Mouse (Mus musculus) left cerebral cortex, postnatal 10 days (tissue): ENCODE results near the gene Tent4a. TPM values are rescaled to one million over a fixed set of nuclear protein-coding genes. Genes with fewer than 3 reads are reported as not detected.
"Not testable (repeated sequence)": the region's sequence is repeated elsewhere in the genome, so short reads cannot be mapped to it uniquely, and the experiment has no call there.

Experiments
- DNase-seq, 2 experiments: peaks; one replicate each; pipeline ENCODE4 v3.0.0; 2021 to 2022; ENCODE audit warnings: low spot score in 2 of 2, mixed read lengths in 1 of 2; ENCODE audit errors: extremely low spot score in 1 of 2
- intact Hi-C: fragments of 180-260 bp; cut with DNase I; formaldehyde crosslinking; loops from one replicate; pipeline ENCODE4 v1.15.1; 2025
- total RNA-seq, 2 experiments: library from RNA; stranded (reverse); gene quantifications; 2 replicates each; pipeline ENCODE4 v1.2.3; 2021

Gene Tent4a
- 10 to 100 TPM; 34.3 to 40.3 TPM for total RNA-seq

DNA sequence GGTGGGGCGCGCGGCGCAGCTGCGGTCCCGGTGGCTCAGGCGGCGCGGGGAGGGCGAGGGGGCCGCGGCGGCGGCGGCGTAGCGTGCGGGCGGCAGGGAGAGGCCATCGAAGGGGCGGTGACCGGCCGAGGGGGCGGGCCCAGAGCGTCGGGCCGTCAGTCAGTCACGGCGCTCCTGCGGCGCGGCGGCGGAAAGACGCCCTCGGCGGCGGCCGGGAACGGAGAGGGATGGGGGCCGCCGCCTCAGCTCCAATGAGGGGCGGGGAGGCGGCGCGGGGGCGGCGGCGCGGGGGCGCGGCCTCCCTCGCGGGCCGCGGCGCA lies at the start of gene Tent4a:
Gene Tent4a, minus strand, starts transcription at position 284 of the 320 bp plus-strand sequence.
- intact Hi-C loops = no loop called here
- DNase-seq = no peak

DNA sequence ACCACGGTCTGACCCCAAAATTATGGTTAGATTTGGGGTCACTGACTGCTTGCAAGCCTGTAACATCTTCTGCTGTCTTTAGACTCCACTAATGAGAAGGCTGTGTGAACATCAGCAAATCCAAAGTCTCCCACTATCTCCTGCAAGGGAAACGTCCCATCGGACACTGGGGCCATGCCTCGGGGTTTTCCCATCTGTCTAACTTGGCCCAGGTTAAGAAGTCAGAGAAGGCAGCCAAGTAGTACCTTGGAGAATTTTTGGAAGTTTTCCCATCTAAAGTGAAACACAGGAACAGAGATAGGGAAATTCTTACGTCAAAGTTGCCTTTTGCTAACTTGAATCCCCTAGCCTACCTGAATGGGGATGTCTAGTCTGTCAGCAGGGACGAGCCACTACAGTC lies 49.2 kb upstream of the Tent4a start:
- intact Hi-C loops = no loop called here

DNA sequence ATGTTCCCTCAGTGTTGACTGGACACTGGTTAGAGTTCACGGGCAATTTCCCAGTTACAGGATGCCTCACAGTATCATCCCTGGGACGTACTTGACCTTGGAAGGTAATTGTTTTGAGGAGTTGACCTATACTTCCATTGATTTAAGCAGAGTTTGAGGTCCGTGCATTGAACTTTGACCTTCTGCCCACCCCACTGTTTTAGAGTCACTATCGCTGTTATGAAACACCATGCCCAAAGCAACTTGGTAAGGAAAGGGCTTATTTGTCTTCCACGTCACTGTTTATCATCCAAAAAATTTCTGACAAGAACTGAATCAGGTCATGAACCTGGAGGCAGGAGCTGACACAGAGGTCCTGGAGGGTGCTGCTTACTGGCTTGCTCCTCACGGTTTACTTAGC lies 48.0 kb upstream of the Tent4a start:
- DNase-seq = no peak
- intact Hi-C loops = no loop called here

More for the DNA sequence above, 49.2 kb upstream of the Tent4a start:
- DNase-seq = no peak

DNA sequence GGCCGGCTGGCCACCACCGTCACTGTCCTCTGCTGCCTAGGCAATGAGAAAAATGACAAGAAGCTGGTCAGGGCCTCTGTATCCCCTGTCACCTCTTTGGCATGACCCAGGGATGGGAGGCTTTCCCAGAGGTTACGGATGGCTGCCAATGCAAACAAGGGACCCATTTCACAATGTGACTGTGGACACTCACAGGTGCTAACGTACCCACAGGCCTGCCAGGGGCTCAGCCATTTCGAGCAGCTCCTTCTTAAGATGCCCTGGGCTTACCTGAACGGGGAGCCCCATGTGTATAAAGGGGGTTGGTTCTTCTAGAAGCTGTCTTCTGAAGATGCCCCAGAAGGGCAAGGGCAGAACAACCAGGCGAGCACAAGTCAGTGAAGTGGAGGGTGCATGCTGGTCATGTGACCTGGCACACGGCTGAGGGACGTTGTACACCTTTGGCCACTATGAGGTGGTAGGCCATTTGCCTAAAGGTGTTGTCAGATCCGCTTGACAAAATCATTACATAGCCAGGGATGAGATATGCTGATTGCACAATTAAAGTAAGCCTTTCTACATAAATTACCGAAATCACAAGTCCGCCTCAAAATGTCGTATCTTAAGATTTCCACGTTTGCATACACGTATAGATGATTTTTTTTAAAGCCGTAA lies 42.9 kb upstream of the Tent4a start:
- intact Hi-C loops = no loop called here
- no peak for DNase-seq

DNA sequence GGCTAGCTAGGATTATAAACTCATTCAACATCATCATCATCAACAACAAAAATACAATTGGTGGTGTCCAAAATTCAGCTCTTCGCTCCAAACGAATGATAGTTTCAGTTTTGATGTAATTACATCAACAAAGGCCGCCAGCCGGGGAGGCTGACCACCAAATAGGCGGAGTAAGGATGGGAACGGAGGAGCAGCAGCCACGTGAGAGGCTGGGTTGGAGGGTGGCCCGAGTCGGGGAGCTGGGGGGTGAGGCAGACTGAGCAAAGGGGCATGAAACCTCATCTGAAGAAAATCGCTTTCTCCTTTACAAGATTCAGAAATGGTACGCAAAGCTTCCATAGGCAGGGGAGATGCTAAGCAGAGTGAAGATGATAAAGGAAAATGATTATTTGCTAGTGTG lies 42.3 kb upstream of the Tent4a start:
- intact Hi-C loops = no loop called here
- DNase-seq = peak in 1 of 2 experiments; percentile 63

DNA sequence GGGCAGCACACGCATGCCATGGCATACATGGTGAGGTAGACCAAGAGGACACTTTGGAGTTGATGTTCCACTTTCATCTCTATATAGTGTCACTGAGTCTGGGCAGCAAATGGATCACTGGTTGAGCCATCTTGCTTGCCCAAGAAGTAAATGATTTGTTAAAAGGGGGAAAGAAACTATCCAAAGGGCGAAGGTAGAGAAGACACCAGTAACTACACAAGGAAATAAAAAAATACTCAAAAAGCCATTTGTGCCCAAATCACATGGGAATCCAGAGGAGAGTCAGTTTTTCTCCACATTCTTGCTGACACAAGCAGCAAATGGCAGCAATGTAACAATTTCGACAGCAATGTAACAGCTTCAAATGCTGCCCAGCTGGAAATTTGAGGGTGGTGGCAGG lies 38.2 kb upstream of the Tent4a start:
- DNase-seq = no peak
- intact Hi-C loops = no loop called here

DNA sequence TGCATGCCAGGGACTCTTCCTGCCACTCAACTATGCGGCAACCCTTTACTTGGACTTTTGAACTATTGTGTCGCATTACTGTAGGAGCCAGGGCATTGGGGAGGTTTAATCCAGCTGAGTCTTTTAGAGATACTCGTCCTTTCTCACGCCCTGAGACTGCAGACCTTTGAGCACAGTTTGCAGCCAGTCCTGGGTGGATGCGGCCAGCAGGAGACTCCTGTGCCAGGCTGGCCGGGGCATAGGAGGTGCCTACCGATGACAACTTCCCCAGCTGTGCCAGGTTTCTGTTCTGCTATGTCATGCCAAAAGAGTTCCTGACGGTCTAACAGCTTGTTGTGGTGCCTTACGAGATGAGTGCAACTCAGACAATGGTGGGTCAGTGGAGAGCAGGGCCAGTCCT lies 34.8 kb upstream of the Tent4a start:
- intact Hi-C loops = no loop called here
- DNase-seq = no peak

DNA sequence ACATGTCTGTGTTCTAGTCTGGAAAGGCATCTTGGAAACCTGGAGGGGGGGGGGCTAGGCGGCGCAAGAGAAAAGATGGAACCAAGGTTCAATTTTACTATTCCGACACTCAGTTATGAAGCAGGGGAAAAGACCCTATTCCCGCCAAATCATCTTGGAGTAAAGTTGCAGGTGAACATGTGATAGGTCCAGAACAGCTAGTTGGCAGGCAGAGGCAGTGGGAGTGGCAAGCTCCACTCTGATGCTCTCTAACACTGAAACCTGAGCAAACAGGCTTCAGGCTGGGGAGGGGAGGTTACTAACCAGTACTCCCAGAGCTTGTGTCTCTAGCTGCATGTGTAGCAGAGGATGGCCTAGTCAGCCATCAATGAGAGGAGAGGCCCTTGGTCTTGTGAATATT lies 31.0 kb upstream of the Tent4a start:
- intact Hi-C loops = not testable (repeated sequence)

DNA sequence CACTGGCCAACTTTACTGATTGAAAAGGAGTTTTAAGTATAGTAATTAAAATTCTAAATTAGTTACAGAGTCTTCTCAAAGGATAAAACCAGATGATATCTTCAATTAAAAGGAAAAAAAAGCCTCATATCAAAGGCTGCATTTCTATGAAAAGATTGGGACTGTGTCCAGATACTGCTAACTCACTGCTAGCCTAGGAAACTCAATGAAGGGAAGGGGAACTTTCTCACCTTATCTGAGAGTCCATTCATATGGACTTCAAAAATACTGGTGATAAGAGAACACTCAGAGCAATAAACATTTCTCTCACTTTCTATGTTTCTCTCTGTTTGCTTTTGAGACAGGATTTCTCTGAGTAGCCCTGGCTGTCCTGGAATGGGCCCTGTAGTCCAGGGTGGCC lies 30.2 kb upstream of the Tent4a start:
- intact Hi-C loops = no loop called here
- no peak for DNase-seq

More for the DNA sequence above, 31.0 kb upstream of the Tent4a start:
- DNase-seq = not testable (repeated sequence)

DNA sequence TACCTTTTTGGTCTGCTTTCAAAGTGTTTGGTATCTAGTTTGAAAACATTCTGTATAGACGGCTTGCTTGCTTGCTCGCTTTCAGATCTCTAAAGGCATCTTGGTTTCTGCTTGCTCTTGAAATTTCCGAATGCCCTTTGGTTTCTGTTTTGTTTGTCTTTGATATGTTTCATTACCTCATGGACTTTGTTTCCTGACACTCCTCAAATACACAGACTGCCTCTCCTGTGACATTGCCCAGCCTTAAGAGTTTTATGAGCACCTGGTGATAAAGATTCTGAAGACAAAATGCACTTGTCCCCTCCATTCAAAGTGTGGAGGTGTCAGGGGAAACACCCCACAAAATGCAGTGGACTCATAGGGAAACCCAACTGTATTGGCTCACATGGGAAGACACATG lies 29.5 kb upstream of the Tent4a start:
- no peak for DNase-seq
- intact Hi-C loops = no loop called here

DNA sequence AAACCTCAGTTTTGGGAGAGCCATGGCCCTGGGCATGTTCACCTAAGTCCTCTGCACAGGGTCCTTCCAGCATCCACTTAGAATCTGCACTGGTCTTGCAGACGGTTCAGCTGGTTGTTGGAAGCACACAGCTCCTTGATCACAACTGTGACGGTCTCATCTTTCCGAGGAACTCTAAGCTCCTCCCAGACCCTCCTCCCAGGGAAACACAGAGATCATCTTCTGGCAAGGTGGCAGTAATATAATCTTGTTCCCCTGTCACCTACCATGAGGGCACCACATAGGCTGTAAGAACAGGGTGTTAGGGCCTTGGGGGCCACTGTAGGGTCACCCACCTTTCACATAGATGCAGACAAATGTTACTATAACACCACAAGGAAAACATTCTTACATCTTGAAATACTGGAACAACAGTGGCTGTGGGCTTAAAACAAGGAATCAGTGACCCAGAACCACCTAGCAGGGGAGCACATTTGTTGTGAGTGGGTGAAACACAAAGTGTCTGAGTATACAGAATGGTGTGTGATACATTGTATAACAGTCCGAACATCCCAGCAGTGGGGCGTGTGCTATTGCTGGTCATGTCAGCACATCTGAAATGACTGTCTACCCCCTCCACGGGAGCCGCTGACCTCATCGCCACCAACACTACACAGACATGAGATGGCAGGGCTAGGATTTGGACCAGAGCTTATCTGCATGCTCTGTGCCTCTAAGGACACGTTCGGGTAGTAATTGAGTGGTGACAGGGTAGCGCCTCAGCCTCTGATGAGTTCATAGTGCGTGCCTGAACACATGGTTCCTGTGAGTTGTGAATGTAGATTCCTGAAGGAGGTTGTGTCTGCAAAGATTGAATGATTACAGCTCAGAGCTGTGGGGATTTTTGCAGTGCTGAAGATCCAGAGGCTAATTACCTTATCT lies 28.5 kb upstream of the Tent4a start:
- intact Hi-C loops = no loop called here
- DNase-seq = no peak

DNA sequence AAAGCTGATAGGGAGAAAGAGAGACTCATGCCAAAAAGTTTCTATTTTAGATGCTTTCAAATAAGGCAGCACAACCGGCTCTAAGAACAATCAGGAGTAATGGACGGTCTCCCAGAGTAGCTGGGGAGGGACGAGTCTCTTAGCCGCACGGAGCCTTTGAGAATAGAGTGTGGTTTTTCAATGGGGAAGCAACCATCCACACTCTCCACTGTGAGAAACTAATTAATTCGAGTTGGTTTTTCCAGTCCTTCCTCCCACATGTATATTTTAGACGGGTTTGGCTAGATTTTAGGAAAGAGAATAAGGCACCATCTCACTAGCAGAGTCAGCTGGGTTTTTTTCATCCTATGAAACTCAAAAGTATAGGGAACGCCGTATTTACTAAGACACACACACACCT lies 27.6 kb upstream of the Tent4a start:
- DNase-seq = no peak
- intact Hi-C loops = no loop called here

DNA sequence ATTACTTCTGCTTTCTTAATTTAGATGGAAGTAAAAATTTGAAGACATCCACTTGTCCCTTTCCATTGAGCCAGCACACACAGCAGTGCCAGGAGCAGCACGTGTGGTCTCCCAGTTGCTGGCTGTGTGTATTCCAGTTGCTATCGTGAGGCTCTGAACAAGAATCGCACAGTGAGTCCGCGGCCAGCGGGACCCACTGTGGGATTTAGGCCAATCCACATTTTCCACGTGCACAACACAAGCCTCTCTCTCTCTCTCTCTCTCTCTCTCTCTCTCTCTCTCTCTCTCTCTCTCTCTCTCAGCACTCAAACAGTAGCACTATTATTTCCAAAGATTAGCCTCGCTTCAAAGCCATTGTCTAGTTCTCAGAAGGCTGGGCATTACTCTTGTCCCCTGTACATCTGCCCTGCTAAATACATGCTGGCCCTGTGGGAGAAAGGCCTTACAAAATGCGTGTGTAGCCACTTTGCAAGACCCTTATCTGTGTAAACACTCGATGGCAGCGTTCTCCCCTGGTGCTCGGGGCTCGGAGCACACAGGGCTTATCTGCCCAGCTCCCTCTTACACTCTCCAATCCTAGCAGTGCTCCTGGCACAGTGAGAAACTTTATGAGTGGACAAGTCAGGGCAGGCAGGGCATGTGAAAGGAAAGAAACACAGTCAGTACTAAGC lies 25.0 kb upstream of the Tent4a start:
- intact Hi-C loops = no loop called here
- DNase-seq = peak in 1 of 2 experiments; percentile 38

DNA sequence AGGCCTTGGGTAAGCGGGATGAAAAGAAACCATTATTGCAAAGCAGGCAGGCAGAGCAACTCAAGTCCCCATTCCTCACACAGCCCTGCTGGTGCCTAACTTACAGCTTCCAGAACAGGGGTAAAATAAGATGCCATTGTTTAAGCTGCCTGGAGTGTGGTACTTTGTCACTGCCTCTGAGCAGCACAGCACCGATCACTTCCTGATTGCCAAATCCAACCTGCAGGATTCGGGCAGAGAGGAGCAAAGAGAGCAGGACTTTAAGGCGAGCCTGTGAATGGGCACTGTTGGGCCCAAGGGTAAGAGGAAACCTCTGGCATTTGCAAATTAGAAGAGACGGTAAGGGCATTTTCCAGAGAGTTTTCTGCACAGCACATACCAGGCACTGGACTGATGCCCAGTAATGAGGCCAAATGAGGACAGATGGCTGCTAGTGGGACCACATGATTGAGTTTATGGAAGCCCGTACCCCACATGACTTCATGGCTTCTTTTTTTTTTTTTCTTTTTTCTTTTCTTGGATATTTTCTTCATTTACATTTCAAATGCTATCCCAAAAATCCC lies 23.8 kb upstream of the Tent4a start:
- DNase-seq = peak in 1 of 2 experiments; percentile 34
- intact Hi-C loops = no loop called here

DNA sequence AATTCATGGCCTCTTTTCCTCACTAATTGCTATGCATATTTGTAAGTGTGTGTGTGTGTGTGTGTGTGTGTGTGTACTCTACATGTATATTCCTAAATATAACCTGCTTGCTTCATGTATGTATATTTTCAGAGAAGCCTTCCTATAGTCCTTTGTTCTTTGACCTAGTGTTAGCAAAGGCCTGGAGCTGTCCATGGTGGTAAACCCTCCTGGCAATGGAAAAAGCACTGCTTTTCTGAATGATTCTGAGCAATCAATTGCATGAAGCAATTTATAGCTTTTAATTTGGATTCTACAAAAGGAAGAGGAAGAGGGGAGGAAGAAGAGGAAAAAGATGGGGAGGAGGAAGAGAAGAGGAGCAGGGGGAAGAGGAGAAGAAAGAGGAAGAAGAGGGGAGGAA lies 22.3 kb upstream of the Tent4a start:
- intact Hi-C loops = no loop called here
- DNase-seq = no peak

DNA sequence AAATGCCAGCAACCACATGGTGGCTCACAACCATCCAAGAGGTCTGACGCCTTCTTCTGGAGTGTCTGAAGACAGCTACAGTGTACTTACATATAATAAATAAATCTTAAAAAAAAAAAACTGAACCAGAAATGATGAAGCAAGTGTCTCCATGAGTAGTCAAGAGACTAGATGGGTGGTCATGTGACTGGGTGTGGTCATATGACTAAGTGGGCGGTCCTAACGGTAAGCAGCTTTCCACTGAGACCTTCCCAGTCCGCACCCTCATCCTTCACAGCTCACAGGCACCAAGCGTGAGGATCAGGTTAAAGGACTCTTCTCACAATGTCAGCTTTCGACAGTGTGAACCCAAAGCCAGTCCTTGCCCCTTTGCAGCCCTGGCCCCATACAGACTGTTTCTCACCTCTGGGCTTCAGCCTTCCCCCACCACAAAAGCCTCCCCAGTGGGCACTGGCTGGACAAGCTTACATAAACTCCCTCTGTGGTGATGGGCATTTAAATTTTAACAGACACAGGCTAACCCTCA lies 21.6 kb upstream of the Tent4a start:
- DNase-seq = no peak
- intact Hi-C loops = no loop called here

DNA sequence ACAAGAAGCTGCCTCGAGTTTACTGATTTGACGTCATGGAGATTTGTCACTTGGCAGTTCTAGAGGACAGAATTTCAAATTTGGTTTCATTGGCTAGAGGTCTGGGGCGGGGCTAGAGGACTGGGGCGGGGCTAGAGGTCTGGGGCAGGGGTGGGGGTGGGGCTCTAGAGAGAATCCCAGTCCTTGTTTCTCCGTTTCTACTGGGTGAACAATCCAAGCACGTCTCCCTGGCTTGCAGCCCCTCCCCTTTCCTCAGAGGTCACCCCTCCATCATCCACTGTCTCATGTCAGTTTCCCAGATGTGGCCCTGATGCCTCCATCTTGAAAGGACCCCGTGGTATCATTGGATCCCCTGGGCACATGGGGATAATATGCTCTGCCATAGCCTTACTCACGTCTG lies 20.6 kb upstream of the Tent4a start:
- DNase-seq = no peak
- intact Hi-C loops = no loop called here

DNA sequence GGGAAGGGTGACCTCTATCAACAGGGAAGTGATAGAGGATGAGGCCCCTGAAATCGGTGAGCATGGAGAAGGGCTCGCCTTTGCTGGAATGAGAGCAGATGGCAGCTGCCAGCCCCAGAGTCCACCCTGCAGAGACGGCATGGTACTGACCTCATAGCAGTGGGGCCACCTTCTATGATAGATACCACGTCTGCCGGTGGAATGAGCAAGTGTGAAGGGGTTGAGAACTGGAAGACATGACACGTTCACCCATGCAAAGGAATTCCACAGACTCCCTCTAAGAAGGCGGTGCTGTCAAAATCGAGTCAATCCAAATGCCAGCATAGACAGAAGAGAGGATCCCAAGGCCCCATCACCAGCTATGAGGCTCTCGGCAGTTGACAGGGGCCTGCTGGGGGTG lies 19.8 kb upstream of the Tent4a start:
- DNase-seq = no peak
- intact Hi-C loops = loop anchor here (5.0 kb wide), 2 partner anchors 58 to 103 kb away; partner anchors contain the start of gene Srd5a1

DNA sequence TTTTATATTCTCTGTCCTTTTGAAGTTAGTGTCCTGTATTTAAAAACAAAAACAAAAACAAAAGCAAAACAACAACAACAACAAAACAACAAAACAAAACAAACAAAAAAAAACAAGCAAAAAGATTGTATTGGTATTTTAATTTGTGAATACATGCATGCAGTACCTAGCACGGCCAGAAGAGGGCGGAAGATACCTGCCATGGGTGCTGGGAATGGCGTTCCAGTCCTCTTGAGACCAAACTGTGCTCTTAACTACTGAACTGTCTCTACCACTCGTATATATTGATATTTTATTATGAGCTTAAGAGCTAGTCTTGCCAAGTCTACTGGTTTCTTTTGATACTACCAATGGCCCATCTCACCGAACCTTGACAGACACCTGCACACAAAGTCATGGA lies 18.6 kb upstream of the Tent4a start:
- intact Hi-C loops = loop anchor here (5.0 kb wide), 2 partner anchors 59 to 104 kb away; partner anchors contain the start of gene Srd5a1
- DNase-seq = no peak
